Mouse (Mus musculus): ENCODE data around the gene Zc3h12a. TPM values are rescaled to one million over a fixed set of nuclear protein-coding genes. Genes with fewer than 3 reads are reported as not detected.

Gene Zc3h12a
- total and polyA plus RNA-seq, 3 experiments: 2.1 to 13.4 (median 7.7) TPM

- dilution Hi-C loops (cut with MboI; ENCODE audit: extremely low pct_ligation_motif_present, extremely low pct_unique_long_range_greater_than_20kb, low sequenced_read_pairs) (no loop called here), in situ Hi-C loops (cut with MboI; ENCODE audit: low pct_ligation_motif_present, low pct_unique_long_range_greater_than_20kb, low sequenced_read_pairs) (no loop called here)
- TF ChIP-seq HCFC1 (IDR thresholded peaks at IDR 0.05; ENCODE audit: low read depth, low read length) (no peak), MAX (IDR thresholded peaks at IDR 0.05; ENCODE audit: low read length) (0 out of 2 replicates have a peak, but pooled peaks have one; percentile 16)
- Histone ChIP-seq H3K79me2 (replicated peaks; ENCODE audit: control insufficient read depth, extremely low read depth, insufficient read depth, poor library complexity, severe bottlenecking) (peaks cover 40% of the 10 kb centered on the region), H3K9me3 (replicated peaks; ENCODE audit: low read length) (no peaks in the 10 kb centered on the region), H3K4me2 (ENCODE audit: insufficient read depth, low read depth, poor library complexity, severe bottlenecking) (peak overlapping the region; percentile 95), H3K36me3 (replicated peaks in 1 of 2; ENCODE audit: control insufficient read depth in 1 of 2, insufficient read depth in 1 of 2, low read length in 1 of 2) (peaks cover 18 to 42% of the 10 kb centered on the region in 2 experiments), H3K27ac (ENCODE audit: insufficient read depth, low read depth) (peak overlapping the region; percentile 98), H3K4me1 (ENCODE audit: control insufficient read depth in 1 of 2, insufficient read depth in 2 of 2) (peaks cover 31 to 41% of the 10 kb centered on the region in 2 experiments), H3K27me3 (replicated peaks) (peaks cover 3% of the 10 kb centered on the region), H3K4me3 (replicated peaks in 1 of 3; ENCODE audit: low read depth in 2 of 3, low read length in 2 of 3, poor library complexity in 1 of 3) (peak overlapping the region; percentile 82 to 97 (median 83)), H3K9ac (ENCODE audit: insufficient read depth, low read depth) (peak overlapping the region; percentile 69)
- DNase-seq (ENCODE audit: extremely low read depth): no peak
Observed at GRCm38 (mm10) chr4:125126186-125126585, 1.5 kb downstream of the Zc3h12a start.

- no peaks in the 10 kb centered on the region for H3K9me3 ChIP-seq (replicated peaks; ENCODE audit: low read length)
- H3K79me2 ChIP-seq (replicated peaks; ENCODE audit: control insufficient read depth, extremely low read depth, insufficient read depth, poor library complexity, severe bottlenecking): peaks cover 40% of the 10 kb centered on the region
- peaks cover 26 to 49% of the 10 kb centered on the region in 2 experiments for H3K36me3 ChIP-seq (replicated peaks in 1 of 2; ENCODE audit: control insufficient read depth in 1 of 2, insufficient read depth in 1 of 2, low read length in 1 of 2)
- DNase-seq (ENCODE audit: extremely low read depth): peak; percentile 48
- H3K4me3 ChIP-seq (replicated peaks in 1 of 3; ENCODE audit: low read depth in 2 of 3, low read length in 2 of 3, poor library complexity in 1 of 3): peak overlapping the region; percentile 82 to 97 (median 83)
- H3K4me2 ChIP-seq (ENCODE audit: insufficient read depth, low read depth, poor library complexity, severe bottlenecking): peak overlapping the region; percentile 95
- H3K4me1 ChIP-seq (ENCODE audit: control insufficient read depth in 1 of 2, insufficient read depth in 2 of 2): peaks cover 29 to 48% of the 10 kb centered on the region in 2 experiments
- TF ChIP-seq ZNF384 (IDR thresholded peaks at IDR 0.05; ENCODE audit: low read depth, low read length) (no peak), ELF1 (IDR thresholded peaks at IDR 0.05; ENCODE audit: low read depth, low read length) (no peak), BHLHE40 (IDR thresholded peaks at IDR 0.05; ENCODE audit: low read depth, low read length) (peak; percentile 45; the same call in 1 of the 2 replicates), HCFC1 (IDR thresholded peaks at IDR 0.05; ENCODE audit: low read depth, low read length) (no peak), KAT2A (IDR thresholded peaks at IDR 0.05; ENCODE audit: insufficient replicate concordance, low read length) (no peak), CHD1 (IDR thresholded peaks at IDR 0.05; ENCODE audit: low read depth, low read length) (0 out of 2 replicates have a peak, but pooled peaks have one; percentile 1), TCF12 (IDR thresholded peaks at IDR 0.05; ENCODE audit: low read depth, low read length) (no peak), POLR2A (IDR thresholded peaks at IDR 0.05; ENCODE audit: low read depth, low read length) (peak; percentile 41; the same call in 1 of the 2 replicates), ZC3H11A (IDR thresholded peaks at IDR 0.05; ENCODE audit: low read depth, low read length) (no peak), RAD21 (IDR thresholded peaks at IDR 0.05; ENCODE audit: low read depth, low read length) (no peak), CTCF (conservative IDR thresholded peaks at IDR 0.05 in 1 of 2, IDR thresholded peaks at IDR 0.05 in 1 of 2; ENCODE audit: low read depth in 2 of 2, low read length in 2 of 2) (no peak), ETS1 (conservative IDR thresholded peaks at IDR 0.05; ENCODE audit: low read depth, low read length) (peak; percentile 81), EP300 (IDR thresholded peaks at IDR 0.05; ENCODE audit: low read length) (peak; percentile 34; the same call in 1 of the 2 replicates), MEF2A (IDR thresholded peaks at IDR 0.05; ENCODE audit: borderline replicate concordance, low read depth, low read length) (no peak), CHD2 (IDR thresholded peaks at IDR 0.05; ENCODE audit: low read length) (no peak), USF2 (conservative IDR thresholded peaks at IDR 0.05; ENCODE audit: low read depth, low read length) (no peak), UBTF (IDR thresholded peaks at IDR 0.05; ENCODE audit: low read depth, low read length) (no peak; the same call in 1 of the 2 replicates), MYC (IDR thresholded peaks at IDR 0.05; ENCODE audit: low read depth, low read length) (peak; percentile 42; the same call in 1 of the 2 replicates), JUN (IDR thresholded peaks at IDR 0.05; ENCODE audit: insufficient read depth, low read depth, low read length) (no peak)
- dilution Hi-C loops (cut with MboI; ENCODE audit: extremely low pct_ligation_motif_present, extremely low pct_unique_long_range_greater_than_20kb, low sequenced_read_pairs) (no loop called here), in situ Hi-C loops (cut with MboI; ENCODE audit: low pct_ligation_motif_present, low pct_unique_long_range_greater_than_20kb, low sequenced_read_pairs) (no loop called here)
- peak overlapping the region; percentile 98 for H3K27ac ChIP-seq (ENCODE audit: insufficient read depth, low read depth)
- peaks cover 3% of the 10 kb centered on the region for H3K27me3 ChIP-seq (replicated peaks)
- peak overlapping the region; percentile 69 for H3K9ac ChIP-seq (ENCODE audit: insufficient read depth, low read depth)
Observed at GRCm38 (mm10) chr4:125125361-125125921, 2.2 kb downstream of the Zc3h12a start.
